Mouse (Mus musculus): ENCODE data around the gene Atp2b1.

- TF ChIP-seq CTCF (IDR thresholded peaks at IDR 0.05; ENCODE audit: low read depth, low read length), result no peak
- no peak for TF ChIP-seq TAL1 (conservative IDR thresholded peaks at IDR 0.05; ENCODE audit: low read depth, low read length)
Observed at GRCm38 (mm10) chr10:98877855-98878254, 36.4 kb upstream of the Atp2b1 start.
